Mouse (Mus musculus): ENCODE results near the gene Dock2.

DNA sequence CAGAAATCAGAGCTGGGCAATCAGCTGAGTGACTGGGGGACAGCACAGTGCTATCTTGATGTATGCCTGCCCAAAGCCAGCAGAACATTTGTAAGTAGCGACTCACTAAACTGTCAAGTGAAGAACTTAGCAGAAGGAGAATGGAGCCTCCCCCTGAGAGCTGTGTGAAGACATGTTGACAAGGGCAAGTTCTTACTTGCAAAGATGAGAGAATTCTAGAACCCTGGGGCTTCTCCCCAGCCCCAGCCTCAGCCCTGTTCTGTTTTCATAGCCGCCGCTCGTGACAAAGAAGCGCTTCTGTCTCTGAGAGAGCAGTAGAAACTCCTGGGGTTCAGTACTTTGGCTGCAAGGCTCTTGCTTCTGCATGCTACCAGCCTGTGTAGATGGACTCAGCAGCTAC lies 444.0 kb downstream of the Dock2 start:
- TF ChIP-seq CTCF (IDR thresholded peaks at IDR 0.05; ENCODE audit: borderline replicate concordance, control insufficient read depth, extremely low read depth, insufficient read depth, low read length, poor library complexity) (no peak), POLR2A (IDR thresholded peaks at IDR 0.05; ENCODE audit: control insufficient read depth, extremely low read depth, insufficient read depth, low read length, poor library complexity) (no peak)
